Mouse (Mus musculus) ES-Bruce4 (cell line): ENCODE measurements at regions not wholly inside any gene's neighbourhood (a gene's known extent, or its start where the extent isn't known, plus 50 kb on each side); places are given as distances from the start of the nearest gene placed in this dataset.

ENCODE experiments used
- CTCF ChIP-seq: IDR thresholded peaks from one replicate; pipeline ENCODE4 v1.8.1; 2011; ENCODE audit warnings: low read depth, low read length
- EP300 ChIP-seq: IDR thresholded peaks from 2 replicates; pipeline ENCODE4 v1.6.1; 2011; ENCODE audit warnings: low read depth, low read length; ENCODE audit not compliant: insufficient read depth

- TF ChIP-seq CTCF (no peak), EP300 (no peak)
These were observed 445.1 kb upstream of the Mgmt start for GRCm38 (mm10) chr7:136449286-136449685.
